Mouse (Mus musculus) embryonic facial prominence, embryonic 15.5 days (tissue): Measurements from ENCODE around the gene Olfr981. TPM values are rescaled to one million over a fixed set of nuclear protein-coding genes. Genes with fewer than 3 reads are reported as not detected.
"Not testable (repeated sequence)": the region's sequence is repeated elsewhere in the genome, so short reads cannot be mapped to it uniquely, and the experiment has no call there.

Source experiments
- ATAC-seq: fragments of 200-750 bp; cut with Nextera tagmentation; 2 replicates; pipeline ENCODE4 v1.8.0; 2017; ENCODE audit warnings: low read depth, moderate TSS enrichment; ENCODE audit not compliant: insufficient number of reproducible peaks, low FRiP score, low TSS enrichment
- H3K27ac ChIP-seq: fragments of 300-500 bp; sonication (generic); replicated peaks from 2 replicates; pipeline ENCODE4 v1.5.1; 2015; ENCODE audit warnings: mild to moderate bottlenecking, inconsistent platforms
- H3K27me3 ChIP-seq: fragments of 300-500 bp; sonication (generic); 2 replicates; pipeline ENCODE4 v1.6.1; 2015; ENCODE audit warnings: inconsistent platforms
- H3K36me3 ChIP-seq: fragments of 300-500 bp; sonication (generic); 2 replicates; pipeline ENCODE4 v1.6.1; 2015; ENCODE audit warnings: mild to moderate bottlenecking, inconsistent platforms
- H3K4me1 ChIP-seq: fragments of 300-500 bp; sonication (generic); 2 replicates; pipeline ENCODE4 v1.6.1; 2015; ENCODE audit warnings: inconsistent platforms
- H3K4me2 ChIP-seq: fragments of 300-500 bp; sonication (generic); replicated peaks from 2 replicates; pipeline ENCODE4 v1.6.1; 2015; ENCODE audit warnings: mild to moderate bottlenecking, inconsistent platforms
- H3K4me3 ChIP-seq: fragments of 300-500 bp; sonication (generic); replicated peaks from 2 replicates; pipeline ENCODE4 v1.5.1; 2015; ENCODE audit warnings: mild to moderate bottlenecking, inconsistent platforms
- H3K9ac ChIP-seq: fragments of 300-500 bp; sonication (generic); 2 replicates; pipeline ENCODE4 v1.6.1; 2015; ENCODE audit warnings: inconsistent platforms
- H3K9me3 ChIP-seq: fragments of 300-500 bp; sonication (generic); replicated peaks from 2 replicates; pipeline ENCODE4 v1.6.1; 2016; ENCODE audit warnings: inconsistent platforms
- WGBS: fragments of 180-500 bp; shearing (Covaris S2); methylation state at CpG from one replicate; pipeline ENCODE4 v1.1.7; 2015; 5-methylcytosine and 5-hydroxymethylcytosine counted together
- polyA plus RNA-seq: library from polyadenylated mRNA; unstranded; fragments of >200 nt; fragmentation: Nextera tagmentation; extraction: Ambion mirVana; gene quantifications from 2 replicates; pipeline ENCODE4 v1.2.1, GENCODE M21; 2015

Gene Olfr981
- 0.26 TPM in 1 of 2 replicates, not detected in the other for polyA plus RNA-seq

GRCm38 (mm10) chr9:40021164-40021563 lies at the start of gene Olfr981:
TSS of gene Olfr981 (plus strand) at chr9:40021464.
- Histone ChIP-seq H3K9me3 (no peaks in the 10 kb centered on the region), H3K27me3 (no peaks in the 10 kb centered on the region), H3K27ac (no peak within 1 kb of the TSS), H3K9ac (no peak within 1 kb of the TSS), H3K4me3 (no peak within 1 kb of the TSS), H3K4me1 (no peaks in the 10 kb centered on the region), H3K36me3 (no peaks in the 10 kb centered on the region), H3K4me2 (no peak within 1 kb of the TSS)
- 57% methylated on average over 2 of the region's 2 CpGs for WGBS
- ATAC-seq: no peak

GRCm38 (mm10) chr9:39976581-39977145 lies 44.6 kb upstream of the Olfr981 start:
- WGBS: 81% methylated on average over 1 of the region's 1 CpGs
- H3K4me3 ChIP-seq, H3K9ac ChIP-seq, H3K27me3 ChIP-seq, H3K27ac ChIP-seq, H3K9me3 ChIP-seq, H3K4me2 ChIP-seq, H3K36me3 ChIP-seq, ATAC-seq, H3K4me1 ChIP-seq: not testable (repeated sequence)

- Histone ChIP-seq H3K27me3 (no peaks in the 10 kb centered on the region), H3K27ac (no peak within 1 kb of the TSS), H3K4me1 (no peaks in the 10 kb centered on the region), H3K4me3 (no peak within 1 kb of the TSS), H3K9me3 (no peaks in the 10 kb centered on the region), H3K4me2 (no peak within 1 kb of the TSS), H3K36me3 (no peaks in the 10 kb centered on the region), H3K9ac (no peak within 1 kb of the TSS)
- WGBS: 59% methylated on average over 2 of the region's 2 CpGs
- ATAC-seq: no peak
Observed at GRCm38 (mm10) chr9:39991813-39992212, 29.5 kb upstream of the Olfr981 start, which contains the start of gene Olfr978. TSS of gene Olfr978 (plus strand) at chr9:39992113.

GRCm38 (mm10) chr9:40003365-40003764 lies 17.9 kb upstream of the Olfr981 start, which contains the start of gene Olfr979:
TSS of gene Olfr979 (minus strand) at chr9:40003465.
- WGBS: 90% methylated on average over 1 of the region's 1 CpGs
- ATAC-seq: no peak
- no peaks in the 10 kb centered on the region for H3K27me3 ChIP-seq
- H3K4me3 ChIP-seq: no peak within 1 kb of the TSS
- H3K36me3 ChIP-seq: no peaks in the 10 kb centered on the region
- H3K9me3 ChIP-seq: no peaks in the 10 kb centered on the region
- no peak within 1 kb of the TSS for H3K4me2 ChIP-seq
- H3K4me1 ChIP-seq: no peaks in the 10 kb centered on the region
- H3K9ac ChIP-seq: no peak within 1 kb of the TSS
- no peak within 1 kb of the TSS for H3K27ac ChIP-seq

- Histone ChIP-seq H3K4me3 (no peak within 1 kb of the TSS), H3K36me3 (no peaks in the 10 kb centered on the region), H3K27ac (no peak within 1 kb of the TSS), H3K9ac (no peak within 1 kb of the TSS), H3K4me1 (no peaks in the 10 kb centered on the region), H3K27me3 (no peaks in the 10 kb centered on the region), H3K9me3 (no peaks in the 10 kb centered on the region), H3K4me2 (no peak within 1 kb of the TSS)
- WGBS: 77% methylated on average over 1 of the region's 1 CpGs
- no peak for ATAC-seq
Observed at GRCm38 (mm10) chr9:40009482-40009881, 11.8 kb upstream of the Olfr981 start, which contains the start of gene Olfr980. TSS of gene Olfr980 (minus strand) at chr9:40009582.

- no peaks in the 10 kb centered on the region for H3K27me3 ChIP-seq
- no peak overlapping the region for H3K9ac ChIP-seq
- no peak overlapping the region for H3K4me2 ChIP-seq
- no peak for ATAC-seq
- H3K27ac ChIP-seq: no peak overlapping the region
- H3K36me3 ChIP-seq: no peaks in the 10 kb centered on the region
- WGBS: 93% methylated on average over 19 of the region's 19 CpGs
- H3K4me1 ChIP-seq: no peaks in the 10 kb centered on the region
- H3K4me3 ChIP-seq: no peak overlapping the region
- no peaks in the 10 kb centered on the region for H3K9me3 ChIP-seq
Observed at GRCm38 (mm10) chr9:40050138-40050537, 28.9 kb downstream of the Olfr981 start.

- H3K27me3 ChIP-seq: no peaks in the 10 kb centered on the region
- H3K9me3 ChIP-seq: no peaks in the 10 kb centered on the region
- no peak within 1 kb of the TSS for H3K27ac ChIP-seq
- no peak within 1 kb of the TSS for H3K4me3 ChIP-seq
- H3K4me1 ChIP-seq: no peaks in the 10 kb centered on the region
- no peaks in the 10 kb centered on the region for H3K36me3 ChIP-seq
- ATAC-seq: no peak
- H3K4me2 ChIP-seq: no peak within 1 kb of the TSS
- no peak within 1 kb of the TSS for H3K9ac ChIP-seq
- WGBS: 82% methylated on average over 2 of the region's 2 CpGs
Observed at GRCm38 (mm10) chr9:40073529-40073928, 52.3 kb downstream of the Olfr981 start, which contains the start of gene Olfr982. TSS of gene Olfr982 (plus strand) at chr9:40073829.

Other genes starting within 250 kb of the Olfr981 start
- not detected in 2 replicates for gene Olfr968, start 238.2 kb upstream of the Olfr981 start, polyA plus RNA-seq
- gene Olfr969, start 230.5 kb upstream of the Olfr981 start, polyA plus RNA-seq: 0.23 and 0.24 TPM in 2 replicates
- 0.12 TPM in 1 of 2 replicates, not detected in the other for gene Olfr970, start 212.6 kb upstream of the Olfr981 start, polyA plus RNA-seq
- gene Olfr971, start 184.6 kb upstream of the Olfr981 start, polyA plus RNA-seq: not detected in 2 replicates
- gene Olfr972, start 155.0 kb upstream of the Olfr981 start, polyA plus RNA-seq: 0.12 and 0.19 TPM in 2 replicates
- not detected in 2 replicates for gene Olfr229, start 114.1 kb upstream of the Olfr981 start, polyA plus RNA-seq
- 0.20 TPM in 1 of 2 replicates, not detected in the other for gene Olfr974, start 84.0 kb upstream of the Olfr981 start, polyA plus RNA-seq
- 0.05 TPM in 1 of 2 replicates, not detected in the other for gene Olfr975, start 69.4 kb upstream of the Olfr981 start, polyA plus RNA-seq
- 0.09 TPM in 1 of 2 replicates, not detected in the other for gene Olfr976, start 60.3 kb upstream of the Olfr981 start, polyA plus RNA-seq
- not detected in 2 replicates for gene Olfr978, start 29.4 kb upstream of the Olfr981 start, polyA plus RNA-seq
- 0.11 TPM in 1 of 2 replicates, not detected in the other for gene Olfr979, start 18.0 kb upstream of the Olfr981 start, polyA plus RNA-seq
- gene Olfr980, start 11.9 kb upstream of the Olfr981 start, polyA plus RNA-seq: not detected in 2 replicates
- not detected in 2 replicates for gene Olfr982, start 52.4 kb downstream of the Olfr981 start, polyA plus RNA-seq
- gene Olfr983, start 72.1 kb downstream of the Olfr981 start, polyA plus RNA-seq: not detected in 2 replicates
- not detected in 2 replicates for gene Olfr984, start 92.7 kb downstream of the Olfr981 start, polyA plus RNA-seq
- not detected in 2 replicates for gene Olfr985, start 108.7 kb downstream of the Olfr981 start, polyA plus RNA-seq
- not detected in 2 replicates for gene Tmem225, start 126.7 kb downstream of the Olfr981 start, polyA plus RNA-seq
- 0.05 TPM in 1 of 2 replicates, not detected in the other for gene Olfr986, start 159.5 kb downstream of the Olfr981 start, polyA plus RNA-seq
- gene Zfp202, start 170.9 kb downstream of the Olfr981 start, polyA plus RNA-seq: 5.8 and 6.5 TPM in 2 replicates
- gene Scn3b, start 247.8 kb downstream of the Olfr981 start, polyA plus RNA-seq: 13.7 and 14.0 TPM in 2 replicates